Mouse (Mus musculus) central nervous system, embryonic 18 days (tissue): ENCODE results near the gene Tagap1. TPM values are rescaled to one million over a fixed set of nuclear protein-coding genes. Genes with fewer than 3 reads are reported as not detected.

Source experiments
- polyA plus RNA-seq: library from polyadenylated mRNA; depleted of rRNA; stranded (reverse); fragments of >200 nt; gene quantifications from 2 replicates; pipeline ENCODE4 v1.2.3, GENCODE M21; 2012; rRNA removed

Tagap1 gene
- 43.2 and 44.4 TPM in 2 replicates for polyA plus RNA-seq

GRCm38 (mm10) chr17:6960776-6961175, at the start of gene Tagap1:
TSS of gene Tagap1 (minus strand) at chr17:6961156.

GRCm38 (mm10) chr17:6978287-6979248, 17.6 kb upstream of the Tagap1 start, which contains the start of gene Gm49721:
TSS of gene Gm49721 (plus strand) at chr17:6978904.

GRCm38 (mm10) chr17:6970334-6970733, 9.4 kb upstream of the Tagap1 start, which contains the start of gene Rnaset2b:
TSS of gene Rnaset2b (plus strand) at chr17:6970634.

GRCm38 (mm10) chr17:6947984-6948768, 12.8 kb downstream of the Tagap1 start, which contains the start of gene Rsph3b:
TSS of gene Rsph3b (minus strand) at chr17:6948682.

Other genes with a start within 250 kb of the Tagap1 start
- gene Ezr, start 178.4 kb downstream of the Tagap1 start, polyA plus RNA-seq = 28.3 and 31.5 TPM in 2 replicates
- gene Rsph3b, start 12.5 kb downstream of the Tagap1 start, polyA plus RNA-seq = 28.7 and 30.9 TPM in 2 replicates
- 63.6 and 80.9 TPM in 2 replicates for gene Rnaset2b, start 9.5 kb upstream of the Tagap1 start, polyA plus RNA-seq
- 0.88 and 1.1 TPM in 2 replicates for gene Gm49721, start 17.7 kb upstream of the Tagap1 start, polyA plus RNA-seq
- gene Gm1604a, start 64.4 kb upstream of the Tagap1 start, polyA plus RNA-seq = 0.32 and 0.47 TPM in 2 replicates
- gene Rps6ka2, start 209.0 kb upstream of the Tagap1 start, polyA plus RNA-seq = 27.4 and 28.7 TPM in 2 replicates